Mouse (Mus musculus): Measurements from ENCODE around the gene B430306N03Rik. TPM values are rescaled to one million over a fixed set of nuclear protein-coding genes. Genes with fewer than 3 reads are reported as not detected.

B430306N03Rik gene
- not detected for polyA plus RNA-seq (2014; fragmentation: Illumina TruSeq; extraction: RNeasy Lipid Tissue Mini Kit (QIAGEN cat#74804); ENCODE audit: low read depth, low replicate concordance)

GRCm38 (mm10) chr17:48315905-48316579, at the start of gene B430306N03Rik:
Gene B430306N03Rik (plus strand): TSS chr17:48316141.

GRCm38 (mm10) chr17:48299203-48299602, 16.7 kb upstream of the B430306N03Rik start, which contains the start of gene Treml2:
Gene Treml2 (plus strand): TSS chr17:48299498.

GRCm38 (mm10) chr17:48346231-48346630, 30.3 kb downstream of the B430306N03Rik start, which contains the start of gene Trem2:
Gene Trem2 (plus strand): TSS chr17:48346401.

GRCm38 (mm10) chr17:48359616-48360015, 43.7 kb downstream of the B430306N03Rik start, which contains the start of gene Treml1:
Gene Treml1 (plus strand): TSS chr17:48359916.

Other genes with a start within 250 kb of the B430306N03Rik start
- gene 1700067P10Rik, start 226.8 kb upstream of the B430306N03Rik start, polyA plus RNA-seq (2014; fragmentation: Illumina TruSeq; extraction: RNeasy Lipid Tissue Mini Kit (QIAGEN cat#74804); ENCODE audit: low read depth, low replicate concordance) = not detected
- gene 9830107B12Rik, start 169.9 kb upstream of the B430306N03Rik start, polyA plus RNA-seq (2014; fragmentation: Illumina TruSeq; extraction: RNeasy Lipid Tissue Mini Kit (QIAGEN cat#74804); ENCODE audit: low read depth, low replicate concordance) = not detected
- gene A530064D06Rik, start 148.9 kb upstream of the B430306N03Rik start, polyA plus RNA-seq (2014; fragmentation: Illumina TruSeq; extraction: RNeasy Lipid Tissue Mini Kit (QIAGEN cat#74804); ENCODE audit: low read depth, low replicate concordance) = not detected
- not detected for gene Trem1, start 83.4 kb upstream of the B430306N03Rik start, polyA plus RNA-seq (2014; fragmentation: Illumina TruSeq; extraction: RNeasy Lipid Tissue Mini Kit (QIAGEN cat#74804); ENCODE audit: low read depth, low replicate concordance)
- gene Trem3, start 68.4 kb upstream of the B430306N03Rik start, polyA plus RNA-seq (2014; fragmentation: Illumina TruSeq; extraction: RNeasy Lipid Tissue Mini Kit (QIAGEN cat#74804); ENCODE audit: low read depth, low replicate concordance) = not detected
- not detected for gene Treml4, start 51.8 kb upstream of the B430306N03Rik start, polyA plus RNA-seq (2014; fragmentation: Illumina TruSeq; extraction: RNeasy Lipid Tissue Mini Kit (QIAGEN cat#74804); ENCODE audit: low read depth, low replicate concordance)
- gene Treml2, start 16.6 kb upstream of the B430306N03Rik start, polyA plus RNA-seq (2014; fragmentation: Illumina TruSeq; extraction: RNeasy Lipid Tissue Mini Kit (QIAGEN cat#74804); ENCODE audit: low read depth, low replicate concordance) = not detected
- gene Trem2, start 30.3 kb downstream of the B430306N03Rik start, polyA plus RNA-seq (2014; fragmentation: Illumina TruSeq; extraction: RNeasy Lipid Tissue Mini Kit (QIAGEN cat#74804); ENCODE audit: low read depth, low replicate concordance) = not detected
- not detected for gene Treml1, start 43.8 kb downstream of the B430306N03Rik start, polyA plus RNA-seq (2014; fragmentation: Illumina TruSeq; extraction: RNeasy Lipid Tissue Mini Kit (QIAGEN cat#74804); ENCODE audit: low read depth, low replicate concordance)
- gene Nfya, start 93.8 kb downstream of the B430306N03Rik start, polyA plus RNA-seq (2014; fragmentation: Illumina TruSeq; extraction: RNeasy Lipid Tissue Mini Kit (QIAGEN cat#74804); ENCODE audit: low read depth, low replicate concordance) = 16.1 TPM
- gene Oard1, start 93.9 kb downstream of the B430306N03Rik start, polyA plus RNA-seq (2014; fragmentation: Illumina TruSeq; extraction: RNeasy Lipid Tissue Mini Kit (QIAGEN cat#74804); ENCODE audit: low read depth, low replicate concordance) = 86.4 TPM
- 5.0 TPM for gene Apobec2, start 116.8 kb downstream of the B430306N03Rik start, polyA plus RNA-seq (2014; fragmentation: Illumina TruSeq; extraction: RNeasy Lipid Tissue Mini Kit (QIAGEN cat#74804); ENCODE audit: low read depth, low replicate concordance)
- gene Tspo2, start 135.4 kb downstream of the B430306N03Rik start, polyA plus RNA-seq (2014; fragmentation: Illumina TruSeq; extraction: RNeasy Lipid Tissue Mini Kit (QIAGEN cat#74804); ENCODE audit: low read depth, low replicate concordance) = not detected
- not detected for gene Unc5cl, start 138.8 kb downstream of the B430306N03Rik start, polyA plus RNA-seq (2014; fragmentation: Illumina TruSeq; extraction: RNeasy Lipid Tissue Mini Kit (QIAGEN cat#74804); ENCODE audit: low read depth, low replicate concordance)